Mouse (Mus musculus): Measurements from ENCODE around the gene Hs3st3b1. TPM values are rescaled to one million over a fixed set of nuclear protein-coding genes. Genes with fewer than 3 reads are reported as not detected.

Hs3st3b1 gene
- polyA plus RNA-seq (2014; fragmentation: Nextera tagmentation; extraction: Ambion mirVana) = 2.2 and 2.6 TPM in 2 replicates

DNA sequence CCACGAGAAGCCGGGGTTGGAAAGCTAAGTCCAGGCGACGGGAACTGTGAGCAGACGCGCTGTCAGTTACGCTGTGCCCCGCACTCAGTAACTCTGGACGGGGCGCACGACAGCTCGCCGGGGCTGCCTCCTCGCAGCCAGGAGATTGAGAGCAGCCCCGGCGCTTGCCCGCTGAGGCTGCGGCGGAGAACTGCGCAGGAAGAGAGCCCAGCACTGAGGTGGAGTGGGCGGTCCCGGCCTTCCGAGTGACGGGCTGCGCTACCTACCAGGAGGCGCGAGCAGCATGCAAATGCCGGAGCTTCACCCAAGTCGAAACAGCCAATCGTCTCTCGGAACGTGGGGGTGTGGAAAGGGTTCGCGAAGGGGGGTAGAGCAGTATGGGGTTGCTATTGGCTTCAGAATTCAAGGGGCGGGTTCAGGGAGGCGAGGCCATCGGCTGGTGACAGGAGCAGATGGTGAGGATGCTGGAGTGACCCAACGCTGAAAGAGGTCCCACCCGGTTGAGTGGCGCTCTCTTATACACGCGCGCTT, at the start of gene Hs3st3b1:
TSS of gene Hs3st3b1 (minus strand) at position 200 of the 531 bp plus-strand sequence.
- peaks cover 69% of the 10 kb centered on the region for H3K27me3 ChIP-seq (ENCODE audit: control insufficient read depth, insufficient read depth, low read length)

DNA sequence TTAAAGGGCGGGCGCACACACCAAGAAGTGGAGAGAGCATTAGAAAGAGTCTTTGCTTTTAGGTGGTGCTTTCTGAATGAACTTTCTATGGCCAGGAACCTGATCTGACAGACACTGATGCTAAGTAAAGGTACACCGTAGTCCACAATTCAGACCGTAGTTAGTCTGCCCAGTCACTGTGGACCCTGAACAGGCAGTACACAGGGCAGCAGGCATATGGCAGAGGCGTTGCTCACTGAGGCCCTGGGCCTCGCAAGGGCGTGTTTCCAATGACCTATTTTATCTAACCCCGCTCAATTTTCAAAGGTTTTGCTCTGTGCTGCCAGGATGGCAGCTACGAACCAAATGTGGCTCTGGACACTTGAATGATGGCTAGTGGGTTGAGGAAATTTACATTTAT, 49.4 kb upstream of the Hs3st3b1 start:
- Histone ChIP-seq H3K27me3 (ENCODE audit: control insufficient read depth, insufficient read depth, low read length) (no peaks in the 10 kb centered on the region), H3K9me3 (ENCODE audit: control insufficient read depth, low read length) (no peaks in the 10 kb centered on the region), H3K36me3 (ENCODE audit: control insufficient read depth, insufficient read depth, low read length) (peaks cover 25% of the 10 kb centered on the region), H3K9ac (ENCODE audit: low read length) (no peak overlapping the region), H3K27ac (replicated peaks in 1 of 2; ENCODE audit: control insufficient read depth in 1 of 2, insufficient read depth in 1 of 2, low read depth in 2 of 2, low read length in 2 of 2) (no peak overlapping the region), H3K4me3 (ENCODE audit: control insufficient read depth in 1 of 2, insufficient read depth in 1 of 2, low read depth in 1 of 2, low read length in 2 of 2) (no peak overlapping the region), H3K4me1 (ENCODE audit: control insufficient read depth in 2 of 2, insufficient read depth in 2 of 2, low read length in 2 of 2) (peaks cover 10 to 13% of the 10 kb centered on the region in 2 experiments; a peak in 3 of 4 replicates), H3K4me2 (ENCODE audit: low read length) (no peak overlapping the region)
- ATAC-seq (ENCODE audit: insufficient number of reproducible peaks, insufficient read depth, low FRiP score, low read depth) = no peak
- WGBS = 93% methylated on average over 9 of the region's 9 CpGs

More for the DNA sequence above, at the start of gene Hs3st3b1:
- H3K27ac ChIP-seq (replicated peaks in 1 of 2; ENCODE audit: control insufficient read depth in 1 of 2, insufficient read depth in 1 of 2, low read depth in 2 of 2, low read length in 2 of 2) = no peak within 1 kb of the TSS
- peaks cover 17 to 42% of the 10 kb centered on the region in 2 experiments; a peak in 3 of 4 replicates for H3K4me1 ChIP-seq (ENCODE audit: control insufficient read depth in 2 of 2, insufficient read depth in 2 of 2, low read length in 2 of 2)
- peak within 1 kb of the TSS; percentile 67 for H3K9ac ChIP-seq (ENCODE audit: low read length)
- peak within 1 kb of the TSS; percentile 48 to 57 for H3K4me3 ChIP-seq (ENCODE audit: control insufficient read depth in 1 of 2, insufficient read depth in 1 of 2, low read depth in 1 of 2, low read length in 2 of 2)
- peak; percentile 93 for ATAC-seq (ENCODE audit: insufficient number of reproducible peaks, insufficient read depth, low FRiP score, low read depth)
- H3K36me3 ChIP-seq (ENCODE audit: control insufficient read depth, insufficient read depth, low read length) = no peaks in the 10 kb centered on the region
- no peaks in the 10 kb centered on the region for H3K9me3 ChIP-seq (ENCODE audit: control insufficient read depth, low read length)
- peak within 1 kb of the TSS; percentile 95 for H3K4me2 ChIP-seq (ENCODE audit: low read length)
- WGBS = under 1% methylated on average over 43 of the region's 43 CpGs

DNA sequence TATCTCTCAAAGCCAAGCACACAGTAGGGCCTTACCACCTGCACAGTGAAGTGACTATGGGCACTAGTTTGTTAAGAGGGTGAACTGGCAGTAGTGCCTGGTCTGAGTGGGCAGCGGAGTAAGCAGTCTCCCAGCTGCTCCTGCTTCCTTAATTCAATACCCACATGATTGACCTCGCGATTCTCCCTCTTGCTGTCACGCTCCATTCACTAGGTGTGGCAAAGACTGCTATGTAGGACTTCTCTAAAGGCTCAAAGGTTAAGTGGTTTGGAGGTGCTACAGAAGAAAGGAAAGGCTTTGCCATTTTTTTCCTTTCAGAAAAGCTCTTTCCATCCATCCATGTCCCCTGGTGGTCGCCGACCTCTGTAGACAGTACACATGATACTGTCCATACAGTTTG, 48.7 kb upstream of the Hs3st3b1 start:
- no peak for ATAC-seq (ENCODE audit: insufficient number of reproducible peaks, insufficient read depth, low FRiP score, low read depth)
- Histone ChIP-seq H3K36me3 (ENCODE audit: control insufficient read depth, insufficient read depth, low read length) (peaks cover 22% of the 10 kb centered on the region), H3K4me1 (ENCODE audit: control insufficient read depth in 2 of 2, insufficient read depth in 2 of 2, low read length in 2 of 2) (peaks cover 10 to 16% of the 10 kb centered on the region in 2 experiments), H3K27ac (replicated peaks in 1 of 2; ENCODE audit: control insufficient read depth in 1 of 2, insufficient read depth in 1 of 2, low read depth in 2 of 2, low read length in 2 of 2) (no peak overlapping the region), H3K9me3 (ENCODE audit: control insufficient read depth, low read length) (no peaks in the 10 kb centered on the region), H3K4me2 (ENCODE audit: low read length) (no peak overlapping the region), H3K9ac (ENCODE audit: low read length) (no peak overlapping the region), H3K27me3 (ENCODE audit: control insufficient read depth, insufficient read depth, low read length) (no peaks in the 10 kb centered on the region), H3K4me3 (ENCODE audit: control insufficient read depth in 1 of 2, insufficient read depth in 1 of 2, low read depth in 1 of 2, low read length in 2 of 2) (no peak overlapping the region)
- WGBS = 97% methylated on average over 6 of the region's 6 CpGs

DNA sequence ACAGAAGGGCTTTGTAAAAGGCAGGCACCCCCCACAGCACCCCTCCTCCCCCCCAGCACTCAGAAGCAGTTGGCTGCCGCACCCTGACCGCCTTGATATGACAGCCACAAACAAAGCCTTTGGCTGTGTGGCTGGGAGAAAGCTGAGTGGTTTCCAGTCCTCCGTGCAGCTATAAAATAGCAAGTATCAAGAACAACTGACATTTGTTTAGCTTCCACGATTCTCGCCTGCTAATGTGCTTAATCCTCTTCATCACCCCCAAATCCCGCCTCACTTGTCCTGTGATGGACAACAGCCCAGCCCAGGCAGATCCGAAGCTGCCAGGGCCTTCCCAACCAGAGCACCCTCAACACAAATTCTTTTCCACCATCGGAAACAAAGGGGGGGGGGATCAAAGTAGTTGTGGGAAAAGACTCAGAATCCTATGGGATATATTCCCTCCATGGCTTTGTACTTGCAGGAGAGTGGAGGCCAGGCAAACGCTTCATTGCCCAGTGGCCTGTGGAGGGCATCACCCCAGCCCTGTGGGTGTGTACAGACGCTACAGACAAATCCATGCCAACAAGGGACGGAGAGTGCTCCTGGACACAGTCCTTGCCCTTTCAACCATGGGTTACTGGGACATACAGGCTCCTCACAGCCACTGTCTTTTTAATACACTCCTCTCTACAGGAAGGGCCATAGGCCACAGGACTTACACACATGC, 47.3 kb upstream of the Hs3st3b1 start:
- H3K27ac ChIP-seq (replicated peaks in 1 of 2; ENCODE audit: control insufficient read depth in 1 of 2, insufficient read depth in 1 of 2, low read depth in 2 of 2, low read length in 2 of 2) = no peak overlapping the region

DNA sequence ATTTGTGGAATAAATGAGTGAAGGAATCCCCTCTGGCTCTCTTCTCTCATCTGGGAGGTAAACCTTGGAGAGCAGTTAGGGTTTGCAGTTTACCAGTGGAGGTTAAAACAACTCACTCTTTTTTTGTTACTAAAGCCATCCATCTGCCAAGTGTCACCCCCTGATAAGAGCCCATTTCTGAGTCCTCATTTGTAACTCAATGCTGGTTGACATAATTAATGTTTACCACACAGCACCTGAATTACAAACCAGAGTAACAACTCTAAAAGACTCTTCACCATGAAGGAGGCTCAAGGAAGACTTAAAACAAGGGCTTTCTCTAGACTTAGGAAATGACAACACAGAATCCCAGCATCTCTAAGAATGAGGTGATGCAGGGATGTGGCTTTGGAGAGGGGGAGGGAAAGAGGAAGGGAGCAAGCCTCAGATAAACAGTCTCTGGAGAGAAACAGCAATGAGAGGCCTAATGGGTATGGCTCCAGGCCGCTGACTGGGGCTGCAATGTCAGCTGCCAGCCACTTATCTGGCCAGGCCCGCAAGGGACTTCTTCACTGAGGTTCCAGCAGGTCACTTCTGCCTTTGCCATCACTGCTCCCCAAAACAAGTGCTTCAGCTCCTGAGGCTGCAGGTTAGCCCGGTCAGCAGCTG, 46.4 kb upstream of the Hs3st3b1 start:
- peaks cover 24% of the 10 kb centered on the region for H3K36me3 ChIP-seq (ENCODE audit: control insufficient read depth, insufficient read depth, low read length)
- H3K4me2 ChIP-seq (ENCODE audit: low read length) = no peak overlapping the region
- no peak overlapping the region for H3K27ac ChIP-seq (replicated peaks in 1 of 2; ENCODE audit: control insufficient read depth in 1 of 2, insufficient read depth in 1 of 2, low read depth in 2 of 2, low read length in 2 of 2)
- no peaks in the 10 kb centered on the region for H3K9me3 ChIP-seq (ENCODE audit: control insufficient read depth, low read length)
- no peak overlapping the region for H3K9ac ChIP-seq (ENCODE audit: low read length)
- H3K4me1 ChIP-seq (ENCODE audit: control insufficient read depth in 2 of 2, insufficient read depth in 2 of 2, low read length in 2 of 2) = peaks cover 10 to 20% of the 10 kb centered on the region in 2 experiments
- H3K27me3 ChIP-seq (ENCODE audit: control insufficient read depth, insufficient read depth, low read length) = no peaks in the 10 kb centered on the region
- 45% methylated on average over 3 of the region's 3 CpGs for WGBS
- no peak for ATAC-seq (ENCODE audit: insufficient number of reproducible peaks, insufficient read depth, low FRiP score, low read depth)
- H3K4me3 ChIP-seq (ENCODE audit: control insufficient read depth in 1 of 2, insufficient read depth in 1 of 2, low read depth in 1 of 2, low read length in 2 of 2) = no peak overlapping the region

More for the DNA sequence above, 47.3 kb upstream of the Hs3st3b1 start:
- Histone ChIP-seq H3K27me3 (ENCODE audit: control insufficient read depth, insufficient read depth, low read length) (no peaks in the 10 kb centered on the region), H3K36me3 (ENCODE audit: control insufficient read depth, insufficient read depth, low read length) (peaks cover 16% of the 10 kb centered on the region), H3K4me1 (ENCODE audit: control insufficient read depth in 2 of 2, insufficient read depth in 2 of 2, low read length in 2 of 2) (peaks cover 10 to 20% of the 10 kb centered on the region in 2 experiments), H3K9me3 (ENCODE audit: control insufficient read depth, low read length) (no peaks in the 10 kb centered on the region), H3K4me3 (ENCODE audit: control insufficient read depth in 1 of 2, insufficient read depth in 1 of 2, low read depth in 1 of 2, low read length in 2 of 2) (no peak overlapping the region), H3K4me2 (ENCODE audit: low read length) (no peak overlapping the region), H3K9ac (ENCODE audit: low read length) (no peak overlapping the region; the same call in 1 of the 2 replicates)
- WGBS = 53% methylated on average over 11 of the region's 11 CpGs
- ATAC-seq (ENCODE audit: insufficient number of reproducible peaks, insufficient read depth, low FRiP score, low read depth) = no peak

DNA sequence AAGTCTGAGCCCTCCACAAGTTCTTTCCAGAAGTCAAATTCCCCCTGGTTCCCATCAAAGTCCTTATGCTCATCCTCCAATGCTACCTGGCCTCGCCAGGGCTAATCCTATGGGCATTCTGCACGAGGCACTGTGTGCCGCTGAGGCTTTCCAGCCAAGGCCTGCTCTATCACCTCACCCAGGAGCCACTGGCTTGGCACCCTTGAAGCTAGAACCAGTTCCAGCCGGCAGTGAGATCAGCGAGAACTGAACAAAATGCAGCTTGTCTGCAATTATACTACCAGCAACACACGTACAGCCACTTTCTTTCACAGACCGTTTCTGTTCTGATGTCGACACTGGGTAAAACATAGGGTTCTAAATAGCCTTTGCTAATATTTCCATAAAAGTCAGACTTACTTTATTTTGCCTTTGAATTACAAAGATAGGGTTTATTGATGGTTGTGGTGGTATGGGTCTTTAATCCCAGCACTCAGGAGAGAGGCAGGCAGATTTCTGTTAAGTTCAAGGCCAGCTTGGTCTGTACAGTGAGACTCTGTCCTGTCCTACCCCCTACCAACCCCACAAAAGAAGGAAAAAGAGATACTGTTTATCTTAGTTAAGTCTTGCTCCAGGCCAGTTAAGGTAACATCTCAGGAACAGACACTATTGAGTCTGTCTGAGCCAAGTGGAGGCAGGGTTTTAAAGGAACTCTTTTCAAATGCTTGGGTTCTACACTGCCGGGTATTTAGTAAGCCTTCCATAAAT, 45.7 kb upstream of the Hs3st3b1 start:
- no peaks in the 10 kb centered on the region for H3K27me3 ChIP-seq (ENCODE audit: control insufficient read depth, insufficient read depth, low read length)
- peaks cover 24% of the 10 kb centered on the region for H3K36me3 ChIP-seq (ENCODE audit: control insufficient read depth, insufficient read depth, low read length)
- no peak overlapping the region for H3K4me3 ChIP-seq (ENCODE audit: control insufficient read depth in 1 of 2, insufficient read depth in 1 of 2, low read depth in 1 of 2, low read length in 2 of 2)
- H3K4me2 ChIP-seq (ENCODE audit: low read length) = no peak overlapping the region
- 81% methylated on average over 9 of the region's 9 CpGs for WGBS
- H3K27ac ChIP-seq (replicated peaks in 1 of 2; ENCODE audit: control insufficient read depth in 1 of 2, insufficient read depth in 1 of 2, low read depth in 2 of 2, low read length in 2 of 2) = no peak overlapping the region
- H3K9me3 ChIP-seq (ENCODE audit: control insufficient read depth, low read length) = no peaks in the 10 kb centered on the region
- no peak for ATAC-seq (ENCODE audit: insufficient number of reproducible peaks, insufficient read depth, low FRiP score, low read depth)
- no peak overlapping the region for H3K9ac ChIP-seq (ENCODE audit: low read length)
- H3K4me1 ChIP-seq (ENCODE audit: control insufficient read depth in 2 of 2, insufficient read depth in 2 of 2, low read length in 2 of 2) = peaks cover 10 to 20% of the 10 kb centered on the region in 2 experiments

DNA sequence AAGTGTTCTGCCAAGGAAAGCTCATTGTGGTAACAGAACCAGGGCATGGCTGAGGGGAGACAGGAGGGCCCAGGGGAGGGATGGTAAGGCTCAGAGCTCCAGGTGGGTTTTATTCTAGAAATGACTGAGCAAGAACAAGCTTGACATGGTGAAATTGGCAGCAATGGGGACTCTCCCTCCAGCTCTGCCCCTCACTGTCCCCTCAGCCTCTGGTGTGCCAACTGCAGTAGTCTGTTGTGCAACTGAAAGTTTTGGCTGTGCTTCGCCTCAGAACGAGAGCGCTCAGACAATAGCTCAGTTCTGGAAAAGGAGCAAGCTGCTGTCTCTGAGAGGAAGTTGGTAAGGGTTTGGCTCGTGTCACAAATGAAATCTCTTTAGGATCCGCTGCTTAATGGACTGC, 43.3 kb upstream of the Hs3st3b1 start:
- ATAC-seq (ENCODE audit: insufficient number of reproducible peaks, insufficient read depth, low FRiP score, low read depth) = no peak
- H3K4me3 ChIP-seq (ENCODE audit: control insufficient read depth in 1 of 2, insufficient read depth in 1 of 2, low read depth in 1 of 2, low read length in 2 of 2) = no peak overlapping the region
- no peaks in the 10 kb centered on the region for H3K27me3 ChIP-seq (ENCODE audit: control insufficient read depth, insufficient read depth, low read length)
- H3K9me3 ChIP-seq (ENCODE audit: control insufficient read depth, low read length) = no peaks in the 10 kb centered on the region
- H3K4me2 ChIP-seq (ENCODE audit: low read length) = no peak overlapping the region
- H3K27ac ChIP-seq (replicated peaks in 1 of 2; ENCODE audit: control insufficient read depth in 1 of 2, insufficient read depth in 1 of 2, low read depth in 2 of 2, low read length in 2 of 2) = no peak overlapping the region
- H3K36me3 ChIP-seq (ENCODE audit: control insufficient read depth, insufficient read depth, low read length) = peaks cover 17% of the 10 kb centered on the region
- peaks cover 10 to 20% of the 10 kb centered on the region in 2 experiments for H3K4me1 ChIP-seq (ENCODE audit: control insufficient read depth in 2 of 2, insufficient read depth in 2 of 2, low read length in 2 of 2)
- WGBS = 53% methylated on average over 5 of the region's 5 CpGs
- no peak overlapping the region for H3K9ac ChIP-seq (ENCODE audit: low read length)
